Mouse (Mus musculus) cerebellum, adult 9-10 months (tissue): ENCODE measurements around the gene Dapk1.
"Not testable (repeated sequence)": the region's sequence is repeated elsewhere in the genome, so short reads cannot be mapped to it uniquely, and the experiment has no call there.

Experiments used
- DNase-seq: peaks from one replicate; pipeline ENCODE4 v3.0.0; 2022

Gene Dapk1

DNA sequence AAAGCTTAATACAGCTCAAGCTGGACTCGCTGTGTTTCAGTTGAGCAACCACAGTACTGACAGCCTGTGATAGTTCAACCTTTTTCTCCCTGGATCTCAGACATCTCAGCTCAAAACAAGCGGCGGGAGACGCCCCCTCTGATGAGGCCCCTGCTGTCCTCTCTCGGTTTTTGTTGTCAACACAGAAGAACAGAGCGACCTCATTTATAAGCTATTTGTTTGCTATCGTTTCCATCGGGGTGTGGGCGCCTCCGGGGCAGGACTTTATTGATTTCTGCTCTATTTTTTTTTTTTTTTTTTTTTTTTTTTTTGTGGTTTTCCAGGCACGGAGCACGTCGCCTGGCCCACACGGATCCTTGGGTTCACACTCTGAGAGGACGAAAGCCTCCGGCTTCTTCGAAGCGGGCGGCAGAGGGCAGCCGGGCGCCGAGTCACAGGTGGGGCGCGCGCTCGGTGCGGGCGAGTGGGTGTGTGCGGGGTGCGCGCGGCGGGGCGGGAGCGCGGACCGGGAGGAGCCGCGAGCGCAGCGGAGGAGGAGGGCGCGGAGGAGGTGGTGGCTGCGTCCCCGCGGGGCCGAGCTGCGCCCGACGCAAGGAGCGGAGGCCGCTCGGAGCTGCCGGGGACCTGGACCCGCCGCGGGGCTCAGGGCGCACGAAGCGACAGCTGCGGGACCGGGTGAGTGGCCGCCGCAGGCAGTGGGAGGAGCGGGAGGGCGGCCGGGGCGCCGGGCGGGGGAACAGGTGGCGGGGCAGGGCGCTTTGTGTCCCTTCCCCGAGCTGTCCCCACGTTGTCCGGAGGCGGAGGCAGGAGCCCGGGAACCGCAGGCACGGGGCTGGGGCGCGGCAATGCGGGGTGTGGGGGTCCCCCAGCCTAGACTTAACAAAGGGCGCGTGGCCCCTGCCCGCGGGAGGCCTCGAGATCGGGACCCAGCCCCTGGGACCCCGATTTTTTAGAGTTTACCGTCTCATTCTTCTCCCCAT lies at the start of gene Dapk1:
Gene Dapk1, plus strand, starts transcription at position 512 of the 980 bp plus-strand sequence.
- DNase-seq: peak; percentile 60

DNA sequence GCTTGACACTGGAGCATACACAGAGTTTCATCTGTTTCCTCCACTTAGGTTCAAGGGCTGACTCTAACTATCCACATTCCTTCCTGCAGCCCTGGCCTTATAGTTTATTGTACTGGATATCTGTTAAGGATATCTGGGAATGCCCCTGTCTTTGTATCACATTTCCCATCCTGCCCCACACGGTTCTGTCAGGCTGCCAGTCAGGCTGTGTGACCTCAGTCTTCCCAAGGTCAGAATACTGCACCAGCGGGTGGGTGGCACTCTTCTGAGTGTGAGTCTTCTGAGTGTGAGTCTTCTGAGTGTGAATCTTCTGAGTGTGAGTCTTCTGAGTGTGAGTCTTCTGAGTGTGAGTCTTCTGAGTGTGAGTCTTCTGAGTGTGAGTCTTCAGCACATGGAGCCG lies 48.4 kb upstream of the Dapk1 start:
- no peak for DNase-seq

DNA sequence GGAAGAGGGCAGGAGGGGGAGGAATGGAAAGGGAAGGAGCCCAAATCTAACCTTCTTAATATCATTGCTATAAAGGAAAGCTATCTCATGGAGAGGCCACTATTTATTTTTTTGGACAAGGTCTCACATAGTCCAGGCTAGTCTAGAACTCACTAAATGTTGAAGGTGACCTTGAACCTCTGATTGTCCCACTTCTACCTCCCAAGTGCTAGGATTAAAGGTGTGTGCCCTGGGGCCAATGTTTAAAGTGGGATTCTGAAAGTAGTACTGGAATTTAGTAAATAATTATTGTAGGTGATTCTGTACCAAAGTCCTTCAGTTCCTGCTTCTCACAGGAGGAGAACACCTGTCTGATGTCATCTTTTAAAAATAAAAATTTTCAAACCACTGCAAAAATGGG lies 45.3 kb upstream of the Dapk1 start:
- no peak for DNase-seq

DNA sequence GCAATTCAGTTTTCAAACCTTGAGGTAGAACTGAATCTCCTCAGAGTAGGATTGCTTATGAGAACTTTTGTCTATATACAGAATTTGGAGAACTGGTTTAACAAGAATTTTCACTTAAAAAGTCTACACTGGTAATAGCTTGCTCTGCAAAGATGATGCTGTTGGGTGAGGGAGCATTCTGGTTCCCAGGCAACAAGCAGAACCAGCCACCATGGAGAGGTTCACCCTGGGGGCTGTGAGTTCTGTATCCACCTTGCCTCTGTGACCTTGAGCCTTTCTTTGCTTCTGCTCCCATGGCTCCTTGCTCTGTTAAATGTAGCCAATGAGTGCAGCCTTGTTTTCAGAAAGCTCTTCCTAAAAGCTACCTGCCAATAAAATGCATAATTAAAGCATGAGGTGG lies 44.8 kb upstream of the Dapk1 start:
- DNase-seq: no peak

DNA sequence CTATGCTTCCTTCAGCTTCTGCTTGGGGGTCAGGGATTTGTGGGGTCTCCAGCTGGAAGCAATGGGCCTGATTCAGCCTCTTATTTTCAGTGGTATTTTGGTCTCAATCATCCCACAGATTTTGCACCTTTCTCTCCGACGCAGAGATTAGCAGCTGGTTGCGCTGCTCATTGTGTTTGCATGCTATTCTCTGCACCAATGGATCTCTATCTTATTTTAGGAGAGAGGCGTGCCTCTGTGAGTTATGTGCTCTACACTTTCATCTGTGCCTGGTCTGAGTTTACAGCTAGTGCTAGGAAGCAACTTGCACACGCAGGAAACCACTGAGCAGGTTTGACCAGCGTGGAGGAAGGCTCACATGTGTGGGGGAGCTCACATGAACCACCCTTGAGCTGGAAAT lies 37.4 kb upstream of the Dapk1 start:
- no peak for DNase-seq

DNA sequence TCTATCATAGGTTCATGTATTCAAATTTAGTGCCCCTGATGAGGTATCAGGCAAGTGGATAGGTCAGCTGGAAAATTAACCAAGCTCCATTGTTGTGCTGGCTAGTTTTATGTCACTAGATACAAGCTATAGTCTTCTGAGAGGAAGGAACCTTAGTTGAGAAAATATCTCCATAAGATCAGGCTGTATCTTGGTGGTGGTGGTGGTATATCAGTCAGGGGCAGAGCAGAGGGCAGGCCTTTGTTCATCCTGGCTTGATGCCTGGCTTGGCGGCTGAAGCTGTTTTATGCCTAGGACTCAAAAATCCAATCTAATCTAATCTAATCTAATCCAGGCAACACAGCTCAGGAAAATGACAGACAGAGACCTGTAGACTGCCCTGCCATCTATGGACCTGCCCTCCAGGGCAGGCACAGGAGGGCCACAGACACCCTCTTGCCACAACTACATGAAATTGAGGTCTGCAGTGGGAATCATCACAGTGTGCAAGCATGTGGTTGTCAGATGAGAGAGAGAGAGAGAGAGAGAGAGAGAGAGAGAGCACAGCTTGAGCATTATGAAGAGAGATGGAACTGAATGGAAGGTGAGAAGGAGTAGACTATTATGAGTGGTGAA lies 32.7 kb upstream of the Dapk1 start:
- DNase-seq: no peak

DNA sequence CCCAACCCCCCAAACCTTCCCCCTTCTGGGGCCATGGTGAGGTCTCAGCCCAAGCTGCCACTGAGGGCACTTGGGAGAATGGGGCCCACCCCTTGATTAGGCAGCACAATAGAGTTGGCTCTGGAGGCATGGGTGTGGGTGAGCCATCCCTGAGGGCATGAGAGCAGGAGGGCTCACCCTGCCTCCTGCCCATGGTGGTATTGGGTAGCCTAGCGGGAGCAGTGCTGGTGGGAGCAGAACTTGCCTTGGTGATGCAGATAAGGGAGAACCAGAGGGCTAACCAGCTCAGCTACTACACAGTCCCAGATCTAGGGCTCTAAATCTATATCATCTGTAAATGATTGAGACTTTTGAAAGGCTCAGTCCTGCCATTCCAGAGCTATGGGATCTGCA lies 32.2 kb upstream of the Dapk1 start:
- no peak for DNase-seq

DNA sequence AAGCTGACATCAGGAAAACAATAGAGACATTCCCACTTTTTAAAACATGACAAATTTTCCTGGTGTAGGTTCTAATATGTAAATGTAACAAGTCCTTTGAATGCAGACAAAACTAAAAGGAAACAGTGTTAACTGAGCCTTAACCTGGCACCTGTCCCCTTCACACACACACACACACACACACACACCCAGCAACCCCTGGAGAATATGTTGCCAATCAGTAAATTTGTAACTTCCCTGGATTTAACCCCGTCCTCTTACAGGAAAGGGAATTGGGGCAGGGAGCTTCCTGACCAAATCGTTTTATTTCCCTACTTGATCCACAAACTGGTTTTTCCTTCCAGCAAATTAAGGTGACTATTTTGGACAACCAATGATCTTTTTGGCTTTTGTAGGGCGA lies 28.2 kb upstream of the Dapk1 start:
- DNase-seq: no peak

DNA sequence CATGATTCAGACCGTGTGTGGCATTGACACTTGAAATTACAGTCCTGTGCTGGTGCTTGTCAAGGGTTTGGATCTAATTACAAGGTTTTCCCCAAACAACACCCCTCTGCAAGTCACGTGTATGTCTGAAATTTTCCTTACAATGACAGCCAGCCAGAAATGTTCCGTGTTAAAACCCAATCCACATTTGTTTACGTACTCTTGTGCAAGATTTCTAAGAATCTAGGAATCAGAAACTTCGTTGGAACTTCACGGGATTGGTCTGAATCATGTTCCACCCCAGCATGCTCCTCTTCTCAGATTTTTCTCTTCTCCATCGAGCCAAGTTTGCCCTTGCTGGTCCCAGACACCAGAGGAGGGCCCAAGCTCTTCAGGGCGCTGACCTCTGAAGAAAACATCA lies 27.8 kb upstream of the Dapk1 start:
- no peak for DNase-seq

DNA sequence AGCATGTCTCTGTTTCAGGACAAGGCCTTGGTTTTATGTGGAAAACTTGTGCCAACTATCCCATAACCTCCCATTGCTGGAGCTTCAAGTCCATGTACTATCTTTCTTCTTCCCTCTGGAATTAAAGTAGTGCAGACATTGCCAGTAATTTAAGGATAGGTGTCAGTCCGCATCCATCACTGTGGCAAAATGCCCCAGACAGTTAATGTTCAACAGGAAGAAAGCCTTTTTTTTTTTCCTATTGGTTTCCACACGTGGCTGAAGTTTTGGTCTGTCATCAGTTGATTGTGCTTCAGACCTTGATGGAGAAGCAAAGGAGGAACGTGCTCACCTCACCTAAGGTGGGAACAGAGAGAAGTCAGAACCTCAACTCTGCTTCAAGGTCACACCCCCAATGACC lies 23.2 kb upstream of the Dapk1 start:
- DNase-seq: no peak

DNA sequence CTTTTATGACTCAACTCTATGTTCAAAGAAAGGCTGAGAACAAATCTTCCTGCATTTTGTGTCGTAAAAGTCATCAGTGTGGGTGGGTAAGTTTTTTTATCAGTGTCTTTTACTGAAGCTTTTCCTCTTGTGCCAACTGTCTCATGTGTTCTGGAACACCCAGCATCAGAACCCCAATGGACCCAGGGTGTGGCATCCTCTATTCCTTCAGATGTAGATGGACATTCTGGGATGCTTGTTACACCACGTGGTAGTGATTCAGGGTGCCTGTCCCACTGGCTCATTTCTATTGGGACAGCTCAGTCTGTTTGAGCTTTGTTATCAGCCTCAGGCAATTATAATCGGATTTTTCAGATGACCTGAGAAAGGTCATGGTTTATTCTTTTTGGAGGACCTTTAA lies 6.9 kb upstream of the Dapk1 start:
- no peak for DNase-seq

DNA sequence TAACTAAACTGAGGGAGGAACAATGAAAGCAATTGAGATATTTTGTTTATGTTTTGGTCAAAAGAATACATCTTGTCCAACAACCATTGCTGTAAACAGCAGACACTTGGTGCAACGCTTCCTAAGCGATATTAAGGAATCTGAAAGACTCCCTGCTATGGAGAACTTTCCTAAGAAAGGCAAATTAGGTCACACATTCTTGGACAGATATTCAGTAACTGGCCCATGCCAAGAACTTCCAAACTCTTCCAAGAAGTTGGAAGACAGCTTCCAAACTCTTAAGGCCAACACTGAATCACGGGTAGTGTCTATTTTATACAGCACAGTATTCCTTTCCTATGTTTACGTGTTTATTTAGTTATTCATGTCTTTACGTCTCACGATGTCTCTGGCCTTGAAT lies 6.2 kb upstream of the Dapk1 start:
- no peak for DNase-seq

DNA sequence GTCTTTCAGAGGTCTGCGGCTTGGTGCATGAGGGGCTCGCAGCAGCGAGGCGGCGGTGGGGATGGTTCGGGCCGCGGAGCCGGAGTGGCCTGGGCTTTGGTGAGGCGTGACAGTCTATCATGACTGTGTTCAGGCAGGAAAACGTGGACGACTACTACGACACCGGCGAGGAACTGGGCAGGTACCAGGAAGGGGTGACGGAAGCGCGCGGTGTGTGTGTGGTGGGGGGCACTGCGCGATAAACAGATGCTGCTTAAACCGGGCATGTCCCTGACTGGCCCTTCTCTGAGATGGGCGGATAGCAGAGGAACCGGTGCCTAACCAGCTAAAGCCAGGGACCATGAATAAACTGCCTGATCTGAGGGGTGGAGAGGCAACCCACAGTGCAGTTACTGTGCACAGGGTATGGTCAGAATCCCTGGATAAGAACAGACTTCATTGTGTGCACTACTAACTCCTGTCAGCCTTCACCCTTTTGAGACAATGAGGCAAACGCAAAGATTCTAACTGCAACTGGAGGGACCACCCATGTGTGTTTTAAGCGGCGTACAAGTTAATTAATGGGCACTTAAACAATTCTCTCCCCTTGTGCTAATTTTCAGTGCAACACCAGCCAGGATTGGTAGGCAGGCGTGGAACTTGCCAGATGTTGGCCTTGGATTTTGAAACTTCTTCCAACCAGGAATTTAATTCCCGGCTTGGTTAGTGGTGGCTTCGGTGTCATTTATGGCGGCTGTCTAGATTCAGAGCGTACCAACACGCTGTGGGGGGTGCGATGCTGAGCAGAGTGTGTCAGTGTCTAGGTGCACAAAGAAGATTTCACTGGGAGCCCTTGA lies 887 bp downstream of the Dapk1 start:
- peak; percentile 11 for DNase-seq

DNA sequence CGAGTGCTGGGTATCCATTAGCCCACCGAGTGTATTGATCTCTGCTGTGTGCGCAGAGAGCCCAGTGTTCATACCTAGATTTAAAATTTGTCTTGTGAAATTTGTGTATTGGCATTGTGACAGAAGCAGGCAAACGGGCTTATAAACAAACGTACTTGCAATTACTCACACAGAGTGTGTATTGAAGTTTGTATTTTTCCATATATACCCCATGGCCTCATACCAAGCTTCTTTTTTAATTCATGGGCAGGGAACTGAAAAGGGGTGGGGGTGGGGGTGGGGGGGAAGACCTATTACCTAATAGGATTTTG lies 1.5 kb downstream of the Dapk1 start:
- no peak for DNase-seq

DNA sequence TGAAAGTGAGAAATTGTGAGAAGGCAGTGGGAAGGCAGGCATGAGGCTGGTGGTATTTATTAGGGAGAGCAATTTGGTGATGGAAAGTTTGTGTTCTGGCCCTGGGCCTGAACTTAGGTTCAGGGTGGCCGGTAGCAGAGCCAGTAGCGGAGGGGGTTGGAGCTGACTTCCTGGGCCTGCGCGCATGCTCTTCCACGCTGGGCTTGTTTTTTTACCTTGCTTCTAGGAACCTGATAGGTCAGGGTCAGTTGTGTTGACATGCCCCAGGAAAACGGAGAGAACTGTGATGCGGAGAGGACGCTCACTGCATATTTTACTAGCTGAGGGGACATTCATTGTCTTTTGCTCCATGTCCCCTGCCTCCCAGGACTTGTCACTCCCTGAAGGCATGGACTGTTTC lies 5.7 kb downstream of the Dapk1 start:
- no peak for DNase-seq

DNA sequence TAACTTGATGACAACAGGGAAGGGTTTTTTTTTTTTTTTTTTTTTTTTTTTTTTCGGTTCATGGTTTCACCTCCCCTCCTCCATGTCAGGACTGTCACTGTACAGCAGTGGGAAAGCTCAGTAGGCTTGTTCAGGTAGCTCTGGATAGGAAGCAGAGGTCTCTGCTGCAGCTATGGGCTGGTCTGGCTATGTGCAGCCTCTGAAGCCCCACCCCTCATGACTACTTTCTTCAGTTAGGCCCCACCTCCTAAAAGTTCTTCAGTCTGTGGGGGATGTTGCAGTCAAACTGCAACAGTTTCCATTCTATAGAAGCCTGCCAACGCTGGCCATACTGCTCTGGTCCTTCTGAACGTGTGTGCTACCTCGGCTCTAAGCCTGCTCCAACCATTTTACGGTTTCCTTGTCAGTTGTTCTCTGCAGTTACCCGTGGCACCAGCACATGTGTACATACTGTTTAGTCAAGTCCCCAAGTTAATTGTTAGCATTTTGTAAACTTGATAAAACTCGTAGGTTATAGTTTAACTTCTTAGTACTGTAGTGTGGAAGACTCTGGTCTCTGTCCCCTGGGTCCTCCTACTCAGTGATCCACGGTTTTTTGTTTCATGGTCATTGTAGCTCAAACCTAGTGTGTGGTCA lies 6.8 kb downstream of the Dapk1 start:
- DNase-seq: no peak

DNA sequence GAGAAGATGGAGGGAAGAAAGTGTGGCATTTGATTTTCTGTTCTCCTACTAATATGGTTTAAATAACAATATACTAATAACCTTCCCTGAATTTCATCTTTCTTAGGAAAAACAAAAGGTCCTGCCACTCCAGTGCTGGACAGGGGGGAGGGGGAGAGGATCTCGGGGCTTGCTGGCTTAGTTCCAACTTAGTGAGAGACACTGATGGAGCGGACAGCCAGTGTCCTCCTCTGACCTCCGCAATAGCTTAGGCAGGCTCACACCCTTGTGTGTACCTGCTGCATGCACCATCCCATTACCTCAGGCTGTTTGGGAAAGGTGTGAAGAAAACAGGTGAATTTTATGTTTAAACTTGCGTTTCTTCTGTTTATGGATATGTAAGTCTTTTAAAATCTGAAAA lies 7.5 kb downstream of the Dapk1 start:
- no peak for DNase-seq

DNA sequence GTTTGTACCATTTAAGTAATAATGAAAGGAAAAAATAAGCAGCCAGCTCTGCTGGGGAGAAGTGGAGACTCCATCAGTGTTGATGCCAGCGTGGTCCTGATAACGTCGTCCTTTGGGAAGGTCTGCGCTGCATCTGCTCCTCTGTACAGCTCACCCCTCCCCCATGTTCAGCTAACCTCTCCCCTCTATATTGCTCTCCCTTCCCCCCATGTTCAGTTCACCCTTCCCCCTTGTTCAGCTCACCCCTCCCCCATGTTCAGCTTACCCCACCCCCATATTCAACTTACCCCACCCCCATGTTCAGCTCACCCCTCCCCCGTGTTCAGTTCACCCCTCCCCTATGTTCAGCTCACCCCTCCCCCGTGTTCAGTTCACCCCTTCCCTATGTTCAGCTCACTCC lies 8.8 kb downstream of the Dapk1 start:
- DNase-seq: no peak

DNA sequence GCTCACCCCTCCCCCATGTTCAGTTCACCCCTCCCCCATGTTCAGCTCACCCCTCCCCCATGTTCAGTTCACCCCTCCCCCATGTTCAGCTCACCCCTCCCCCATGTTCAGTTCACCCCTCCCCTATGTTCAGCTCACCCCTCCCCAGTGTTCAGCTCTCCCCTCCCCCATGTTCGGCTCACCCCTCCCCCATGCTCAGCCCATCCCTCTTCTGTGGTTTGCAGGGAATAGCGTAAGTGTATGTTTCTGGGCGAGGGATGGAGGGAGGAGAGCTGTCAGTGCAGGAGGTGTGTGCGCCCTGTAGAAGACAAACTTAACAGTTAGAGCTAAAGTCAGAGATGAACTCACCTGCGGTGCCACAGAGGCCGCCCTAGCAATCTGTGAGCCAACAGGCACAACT lies 9.2 kb downstream of the Dapk1 start:
- not testable (repeated sequence) for DNase-seq

DNA sequence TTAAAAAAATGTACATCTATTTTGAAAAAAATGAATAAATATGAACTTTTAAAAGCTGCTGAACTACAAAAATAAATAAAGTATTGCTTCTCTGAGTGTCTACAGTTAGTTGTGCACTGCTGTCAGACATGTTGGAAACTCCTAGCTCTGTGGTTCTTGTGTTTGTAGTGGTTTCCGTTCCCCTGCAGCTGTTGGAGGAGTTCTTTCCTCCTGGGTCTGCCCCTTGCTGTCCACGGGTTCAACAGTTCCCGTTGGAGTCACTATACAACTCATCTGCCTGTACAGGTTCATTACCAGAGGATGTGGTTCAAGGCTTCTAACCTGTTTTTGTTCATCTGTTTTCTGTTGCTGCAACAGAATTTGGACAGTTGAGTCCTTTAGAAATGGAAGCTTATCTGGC lies 10.4 kb downstream of the Dapk1 start:
- no peak for DNase-seq

DNA sequence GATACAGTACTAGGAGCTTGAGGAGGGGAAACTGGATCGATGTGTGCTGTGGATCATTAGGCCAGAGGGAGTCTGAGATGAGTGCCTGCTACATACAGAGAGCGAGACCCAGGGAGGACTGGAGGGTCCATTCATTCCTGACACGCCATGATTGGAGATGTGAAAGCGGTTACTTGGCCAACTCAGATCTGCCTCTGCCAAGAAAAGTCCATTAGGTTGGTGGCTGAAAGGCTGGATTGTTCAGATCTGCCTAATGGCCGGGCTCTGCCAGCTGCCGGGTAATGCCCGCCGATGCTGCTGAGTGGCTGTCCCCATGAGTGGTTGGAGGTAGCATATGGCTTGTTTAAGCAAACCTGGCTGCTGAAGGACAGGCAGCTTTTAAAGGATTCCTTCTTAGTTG lies 12.4 kb downstream of the Dapk1 start:
- peak; percentile 11 for DNase-seq

DNA sequence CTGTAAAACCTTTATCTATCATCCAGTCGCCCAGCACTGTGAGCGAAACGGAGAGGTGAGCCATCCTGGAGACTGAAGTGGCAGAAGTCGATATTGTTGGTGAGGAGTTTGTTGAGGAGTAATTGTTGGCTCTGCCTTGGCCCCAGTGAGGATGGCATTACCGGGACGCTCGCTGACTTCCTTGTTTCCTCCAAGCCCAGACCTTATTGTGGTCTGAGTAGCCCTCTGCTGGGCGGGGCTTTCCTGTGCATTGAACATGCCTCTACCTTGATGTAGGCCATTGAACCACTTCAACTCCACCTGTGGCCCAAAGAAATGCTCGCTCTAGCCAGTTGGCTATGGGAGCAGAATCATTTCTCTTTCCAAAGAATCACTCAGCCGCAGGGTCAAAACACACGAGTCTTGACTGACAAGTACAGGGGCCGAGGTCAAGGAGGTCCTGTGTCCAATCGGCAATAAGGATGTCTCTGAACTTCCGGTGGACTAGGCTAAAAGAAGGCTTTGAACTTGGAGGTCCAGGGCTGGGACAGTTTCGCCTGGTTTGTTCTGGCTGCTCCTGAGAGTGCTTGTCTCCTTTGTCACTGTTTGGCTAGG lies 13.4 kb downstream of the Dapk1 start:
- DNase-seq: no peak

DNA sequence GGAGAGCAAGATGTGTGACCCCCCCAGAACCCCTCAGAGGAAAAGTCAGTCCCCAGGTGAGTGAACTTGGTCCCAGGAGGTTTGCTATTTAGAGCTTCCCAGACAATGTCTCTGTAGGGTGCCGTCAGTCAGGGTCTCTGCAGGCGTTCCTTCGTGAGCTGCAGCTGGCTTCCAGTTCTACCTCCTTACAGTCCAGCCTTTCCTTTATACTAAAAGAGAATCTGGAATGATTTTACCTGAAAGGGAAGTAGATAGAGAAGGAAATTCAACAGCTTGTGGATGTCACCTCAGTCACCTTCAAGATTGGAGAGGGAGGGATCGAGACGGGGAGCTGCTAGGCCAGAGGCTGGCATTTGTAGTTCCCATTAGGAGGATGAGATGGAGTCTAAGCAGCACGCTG lies 14.3 kb downstream of the Dapk1 start:
- DNase-seq: no peak
